Mouse (Mus musculus) embryonic facial prominence, embryonic 15.5 days (tissue): Measurements from ENCODE around the gene Npnt. TPM values are rescaled to one million over a fixed set of nuclear protein-coding genes. Genes with fewer than 3 reads are reported as not detected.
A peak's percentile ranks its signal among the peaks of the same experiment; 100 is the strongest.

ENCODE experiments used
- ATAC-seq: fragments of 200-750 bp; cut with Nextera tagmentation; 2 replicates; pipeline ENCODE4 v1.8.0; 2017; ENCODE audit warnings: low read depth, moderate TSS enrichment; ENCODE audit not compliant: insufficient number of reproducible peaks, low FRiP score, low TSS enrichment
- H3K27ac ChIP-seq: fragments of 300-500 bp; sonication (generic); replicated peaks from 2 replicates; pipeline ENCODE4 v1.5.1; 2015; ENCODE audit warnings: mild to moderate bottlenecking, inconsistent platforms
- H3K27me3 ChIP-seq: fragments of 300-500 bp; sonication (generic); 2 replicates; pipeline ENCODE4 v1.6.1; 2015; ENCODE audit warnings: inconsistent platforms
- H3K36me3 ChIP-seq: fragments of 300-500 bp; sonication (generic); 2 replicates; pipeline ENCODE4 v1.6.1; 2015; ENCODE audit warnings: mild to moderate bottlenecking, inconsistent platforms
- H3K4me1 ChIP-seq: fragments of 300-500 bp; sonication (generic); 2 replicates; pipeline ENCODE4 v1.6.1; 2015; ENCODE audit warnings: inconsistent platforms
- H3K4me2 ChIP-seq: fragments of 300-500 bp; sonication (generic); replicated peaks from 2 replicates; pipeline ENCODE4 v1.6.1; 2015; ENCODE audit warnings: mild to moderate bottlenecking, inconsistent platforms
- H3K4me3 ChIP-seq: fragments of 300-500 bp; sonication (generic); replicated peaks from 2 replicates; pipeline ENCODE4 v1.5.1; 2015; ENCODE audit warnings: mild to moderate bottlenecking, inconsistent platforms
- H3K9ac ChIP-seq: fragments of 300-500 bp; sonication (generic); 2 replicates; pipeline ENCODE4 v1.6.1; 2015; ENCODE audit warnings: inconsistent platforms
- H3K9me3 ChIP-seq: fragments of 300-500 bp; sonication (generic); replicated peaks from 2 replicates; pipeline ENCODE4 v1.6.1; 2016; ENCODE audit warnings: inconsistent platforms
- WGBS: fragments of 180-500 bp; shearing (Covaris S2); methylation state at CpG from one replicate; pipeline ENCODE4 v1.1.7; 2015; 5-methylcytosine and 5-hydroxymethylcytosine counted together
- polyA plus RNA-seq: library from polyadenylated mRNA; unstranded; fragments of >200 nt; fragmentation: Nextera tagmentation; extraction: Ambion mirVana; gene quantifications from 2 replicates; pipeline ENCODE4 v1.2.1, GENCODE M21; 2015

Npnt gene
- polyA plus RNA-seq, 1 experiment from 2014 or later, result 86.3 TPM

- H3K4me2 ChIP-seq, result no peak overlapping the region
- no peaks in the 10 kb centered on the region for H3K27me3 ChIP-seq
- H3K4me3 ChIP-seq, result no peak overlapping the region
- H3K27ac ChIP-seq, result no peak overlapping the region
- ATAC-seq, result no peak
- WGBS, result 81% methylated on average over 9 of the region's 9 CpGs
- H3K9ac ChIP-seq, result no peak overlapping the region
- H3K36me3 ChIP-seq, result no peaks in the 10 kb centered on the region
- peaks cover 6% of the 10 kb centered on the region; the same call in 1 of the 2 replicates for H3K4me1 ChIP-seq
- H3K9me3 ChIP-seq, result no peaks in the 10 kb centered on the region
Observed at GRCm38 (mm10) chr3:132854271-132854670, 95.8 kb downstream of the Npnt start.

- Histone ChIP-seq H3K4me2 (no peak overlapping the region), H3K9me3 (no peaks in the 10 kb centered on the region), H3K4me1 (peaks cover 6% of the 10 kb centered on the region; the same call in 1 of the 2 replicates), H3K27ac (0 out of 2 replicates have a peak overlapping the region, but pooled peaks have one; percentile 12), H3K36me3 (no peaks in the 10 kb centered on the region), H3K4me3 (no peak overlapping the region), H3K9ac (no peak overlapping the region), H3K27me3 (no peaks in the 10 kb centered on the region)
- ATAC-seq, result no peak
- WGBS, result 68% methylated on average over 28 of the region's 28 CpGs
Observed at GRCm38 (mm10) chr3:132851841-132852728, 98.0 kb downstream of the Npnt start.

GRCm38 (mm10) chr3:132851417-132851816 is 98.7 kb downstream of the Npnt start:
- Histone ChIP-seq H3K36me3 (no peaks in the 10 kb centered on the region), H3K27ac (no peak overlapping the region), H3K27me3 (no peaks in the 10 kb centered on the region), H3K9me3 (no peaks in the 10 kb centered on the region), H3K4me1 (peaks cover 6% of the 10 kb centered on the region; the same call in 1 of the 2 replicates), H3K4me3 (no peak overlapping the region), H3K4me2 (no peak overlapping the region), H3K9ac (no peak overlapping the region)
- ATAC-seq, result no peak
- 70% methylated on average over 1 of the region's 1 CpGs for WGBS

- Histone ChIP-seq H3K27me3 (no peaks in the 10 kb centered on the region), H3K36me3 (no peaks in the 10 kb centered on the region), H3K27ac (no peak overlapping the region), H3K4me2 (no peak overlapping the region), H3K9ac (no peak overlapping the region), H3K4me3 (no peak overlapping the region), H3K9me3 (no peaks in the 10 kb centered on the region), H3K4me1 (peaks cover 6% of the 10 kb centered on the region; the same call in 1 of the 2 replicates)
- WGBS, result 82% methylated on average over 2 of the region's 2 CpGs
- ATAC-seq, result no peak
Observed at GRCm38 (mm10) chr3:132850431-132850830, 99.7 kb downstream of the Npnt start.

- Histone ChIP-seq H3K9me3 (no peaks in the 10 kb centered on the region), H3K27me3 (no peaks in the 10 kb centered on the region), H3K27ac (no peak overlapping the region), H3K9ac (no peak overlapping the region), H3K4me1 (peaks cover 6% of the 10 kb centered on the region; the same call in 1 of the 2 replicates), H3K4me3 (no peak overlapping the region), H3K36me3 (no peaks in the 10 kb centered on the region), H3K4me2 (no peak overlapping the region)
- ATAC-seq, result no peak
- WGBS, result 45% methylated on average over 7 of the region's 7 CpGs
Observed at GRCm38 (mm10) chr3:132849669-132850068, 100.4 kb downstream of the Npnt start.

GRCm38 (mm10) chr3:132842676-132843075 is 107.4 kb downstream of the Npnt start:
- WGBS, result 95% methylated on average over 6 of the region's 6 CpGs
- no peaks in the 10 kb centered on the region for H3K4me1 ChIP-seq
- H3K9ac ChIP-seq, result no peak overlapping the region
- H3K4me2 ChIP-seq, result no peak overlapping the region
- no peak overlapping the region for H3K4me3 ChIP-seq
- H3K36me3 ChIP-seq, result peaks cover 27% of the 10 kb centered on the region
- no peak for ATAC-seq
- no peaks in the 10 kb centered on the region for H3K27me3 ChIP-seq
- H3K9me3 ChIP-seq, result no peaks in the 10 kb centered on the region
- no peak overlapping the region for H3K27ac ChIP-seq

- 83% methylated on average over 8 of the region's 8 CpGs for WGBS
- H3K4me2 ChIP-seq, result no peak overlapping the region
- no peak for ATAC-seq
- no peaks in the 10 kb centered on the region for H3K27me3 ChIP-seq
- H3K9ac ChIP-seq, result no peak overlapping the region
- no peak overlapping the region for H3K27ac ChIP-seq
- H3K4me1 ChIP-seq, result no peaks in the 10 kb centered on the region
- peaks cover 32% of the 10 kb centered on the region for H3K36me3 ChIP-seq
- no peaks in the 10 kb centered on the region for H3K9me3 ChIP-seq
- H3K4me3 ChIP-seq, result no peak overlapping the region
Observed at GRCm38 (mm10) chr3:132839516-132839915, 110.6 kb downstream of the Npnt start.

- no peak for ATAC-seq
- peaks cover 32% of the 10 kb centered on the region for H3K36me3 ChIP-seq
- H3K27ac ChIP-seq, result no peak overlapping the region
Observed at GRCm38 (mm10) chr3:132838656-132839417, 111.3 kb downstream of the Npnt start.

GRCm38 (mm10) chr3:132837134-132837533 is 113.0 kb downstream of the Npnt start:
- Histone ChIP-seq H3K9ac (no peak overlapping the region), H3K4me1 (no peaks in the 10 kb centered on the region), H3K9me3 (no peaks in the 10 kb centered on the region), H3K4me3 (no peak overlapping the region), H3K36me3 (peaks cover 32% of the 10 kb centered on the region), H3K27me3 (no peaks in the 10 kb centered on the region), H3K27ac (no peak overlapping the region), H3K4me2 (no peak overlapping the region)
- 82% methylated on average over 4 of the region's 4 CpGs for WGBS
- no peak for ATAC-seq

More at GRCm38 (mm10) chr3:132838656-132839417, 111.3 kb downstream of the Npnt start:
- Histone ChIP-seq H3K9me3 (no peaks in the 10 kb centered on the region), H3K4me3 (no peak overlapping the region), H3K27me3 (no peaks in the 10 kb centered on the region), H3K9ac (no peak overlapping the region), H3K4me1 (no peaks in the 10 kb centered on the region), H3K4me2 (no peak overlapping the region)
- WGBS, result 87% methylated on average over 15 of the region's 15 CpGs

GRCm38 (mm10) chr3:132835118-132835794 is 114.8 kb downstream of the Npnt start:
- Histone ChIP-seq H3K27me3 (no peaks in the 10 kb centered on the region), H3K36me3 (peaks cover 32% of the 10 kb centered on the region), H3K4me2 (no peak overlapping the region), H3K27ac (no peak overlapping the region), H3K4me1 (no peaks in the 10 kb centered on the region), H3K9me3 (no peaks in the 10 kb centered on the region), H3K9ac (no peak overlapping the region), H3K4me3 (no peak overlapping the region)
- ATAC-seq, result no peak
- 87% methylated on average over 6 of the region's 6 CpGs for WGBS
